Mouse (Mus musculus) Patski (cell line): ENCODE measurements at regions not wholly inside any gene's neighbourhood (a gene's known extent, or its start where the extent isn't known, plus 50 kb on each side); places are given as distances from the start of the nearest gene placed in this dataset.

Experiments
- ATAC-seq: fragments of 100-300 bp; one replicate; pipeline ENCODE4 v1.8.0; 2021
- CTCF ChIA-PET: fragments of 350-600 bp; sonication (Branson Sonifier 250); formaldehyde crosslinking; loops from one replicate; lab custom pipeline; 2022; ENCODE audit warnings: inconsistent platforms; lab: Charles Lee
- POLR2A ChIA-PET: fragments of 350-600 bp; sonication (Branson Sonifier 250); formaldehyde crosslinking; loops from one replicate; lab custom pipeline; 2022; ENCODE audit warnings: antibody characterized with exemption, inconsistent platforms; lab: Charles Lee
- DNase-seq: peaks from one replicate; pipeline ENCODE4 v3.0.0-alpha.2; 2011; ENCODE audit warnings: low read depth, low spot score
- H3K27me3 ChIP-seq: fragments of 371-371 bp; one replicate; pipeline ENCODE4 v1.5.1; 2021
- CTCF ChIP-seq: fragments of 100-300 bp; IDR thresholded peaks from one replicate; pipeline ENCODE4 v1.5.1; 2021
- in situ Hi-C: fragments of 300-500 bp; cut with MboI; formaldehyde crosslinking; loops from 3 replicates; pipeline ENCODE4 v1.11.1; 2018; ENCODE audit warnings: low pct_unique_long_range_greater_than_20kb, mixed read lengths

DNA sequence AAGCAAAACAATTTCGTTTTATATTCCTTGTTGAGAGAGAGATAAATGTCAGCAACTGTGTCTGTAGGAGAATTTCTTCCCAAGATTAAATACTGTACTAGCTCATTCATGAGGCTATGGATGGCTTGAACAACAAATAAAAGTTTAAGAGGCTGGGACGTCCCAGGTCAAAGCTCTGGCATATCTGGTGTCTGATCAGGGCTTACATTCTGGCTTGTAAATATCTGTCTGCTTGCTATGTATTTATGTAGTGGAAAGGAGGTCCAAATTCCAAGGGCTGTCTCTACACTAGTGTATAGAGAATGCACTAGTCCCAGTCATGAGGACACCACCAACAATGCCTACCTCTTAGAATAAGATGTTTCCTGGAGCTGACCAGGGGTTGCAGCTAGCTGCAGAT is 332.4 kb downstream of the Pdgfc start:
- in situ Hi-C loops, result loop anchor here (5.0 kb wide), 1 partner anchor 331 kb away; the partner anchor contains the start of gene Pdgfc
- H3K27me3 ChIP-seq, result no peaks in the 10 kb centered on the region
- POLR2A ChIA-PET, result no interaction called here
- TF ChIP-seq CTCF, result no peak
- CTCF ChIA-PET, result interaction anchor here (0.7 to 2.4 kb wide), 11 partner anchors 9 to 38 kb away, joined by 3 to 9 read pairs (median 3); no protein-coding TSS in a partner anchor
- ATAC-seq (no peak), DNase-seq (no peak)

DNA sequence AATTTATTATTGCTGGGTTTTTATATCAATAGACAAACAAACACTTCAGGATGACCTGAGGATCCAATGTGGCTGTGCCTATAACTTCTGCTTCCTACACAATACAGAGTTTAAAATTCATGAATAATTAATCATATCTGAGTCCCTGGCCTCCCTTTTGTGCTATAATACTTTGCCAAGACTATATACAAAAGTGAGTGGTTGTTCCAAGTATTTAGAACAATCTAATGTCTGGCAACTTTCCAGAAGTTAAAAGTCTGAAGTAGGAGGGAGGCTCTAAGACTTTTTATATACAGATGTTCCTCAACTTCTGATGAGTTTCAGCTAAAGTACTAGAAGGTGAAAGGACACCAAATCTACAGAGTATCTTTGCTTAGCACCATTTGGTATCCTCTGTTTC is 333.5 kb downstream of the Pdgfc start:
- ChIA-PET CTCF (interaction anchor here (1.1 to 2.4 kb wide), 3 partner anchors 10 to 31 kb away, joined by 3 to 9 read pairs (median 8); no protein-coding TSS in a partner anchor), POLR2A (no interaction called here)
- DNase-seq (no peak), ATAC-seq (no peak)
- in situ Hi-C loops, result loop anchor here (5.0 kb wide), 1 partner anchor 332 kb away; the partner anchor contains the start of gene Pdgfc
- H3K27me3 ChIP-seq, result no peaks in the 10 kb centered on the region
- no peak for TF ChIP-seq CTCF

DNA sequence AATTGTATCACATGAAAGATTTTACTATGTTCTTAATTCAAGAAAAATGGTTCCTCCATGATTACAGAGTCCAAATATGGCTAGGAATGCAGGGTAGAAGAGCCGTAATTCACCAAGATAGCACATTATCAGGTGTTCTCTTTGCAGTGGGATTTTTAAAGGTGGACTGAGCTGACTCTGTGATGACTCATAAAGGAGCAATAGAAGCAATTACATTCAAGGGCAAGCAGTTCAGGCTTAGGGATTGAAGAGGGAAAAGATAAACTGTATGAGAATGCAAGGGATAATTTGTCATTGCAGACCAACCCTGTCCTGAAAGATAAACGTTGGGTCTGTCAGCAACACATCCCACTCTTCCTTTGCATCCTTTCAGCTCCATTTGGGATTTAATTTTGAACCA is 339.8 kb downstream of the Pdgfc start:
- no peak for ATAC-seq
- CTCF ChIA-PET, result interaction anchor here (1.4 kb wide), 1 partner anchor 10 kb away, joined by 5 read pairs; no protein-coding TSS in a partner anchor
- POLR2A ChIA-PET, result no interaction called here
- in situ Hi-C loops, result no loop called here
- no peaks in the 10 kb centered on the region for H3K27me3 ChIP-seq
- no peak for DNase-seq
- TF ChIP-seq CTCF, result no peak

DNA sequence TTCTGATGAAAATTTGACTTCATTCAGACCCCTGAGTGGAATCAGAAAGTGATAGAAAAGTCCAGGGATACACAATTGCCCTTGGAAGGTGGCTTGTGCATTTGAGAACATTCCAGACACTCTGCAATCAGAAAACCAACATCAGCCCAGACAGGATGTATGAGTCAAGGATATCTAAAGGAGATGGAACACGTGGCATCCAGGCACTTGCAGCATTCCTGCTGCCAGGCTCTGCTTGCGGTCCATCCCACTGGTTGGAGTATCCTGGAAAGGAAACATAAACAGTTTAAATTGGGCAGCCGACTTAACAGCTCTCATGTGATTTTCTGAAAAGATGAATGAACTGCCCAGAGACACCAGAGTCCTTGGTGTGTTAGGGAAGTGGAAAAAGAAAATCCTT is 341.2 kb downstream of the Pdgfc start:
- peak; percentile 96 for ATAC-seq
- in situ Hi-C loops, result no loop called here

DNA sequence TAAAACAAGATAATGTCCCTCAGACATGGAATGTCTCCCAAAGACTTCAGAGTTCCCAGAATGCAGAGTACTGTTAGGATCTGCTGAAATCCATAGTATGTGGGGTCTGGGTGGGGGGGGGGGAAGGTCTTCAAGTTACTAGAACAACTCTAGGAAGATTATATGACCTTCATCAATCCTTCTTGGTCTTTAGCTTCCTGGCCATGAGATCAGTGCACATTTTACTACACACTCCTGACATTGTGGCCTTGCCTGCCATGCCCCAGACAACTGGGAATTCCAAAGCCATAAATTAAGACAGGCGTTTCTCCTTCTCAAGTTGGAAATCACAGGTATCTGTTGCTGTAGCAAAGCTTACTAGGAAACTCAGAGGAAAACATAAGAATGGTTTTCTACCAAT is 343.1 kb downstream of the Pdgfc start:
- no peaks in the 10 kb centered on the region for H3K27me3 ChIP-seq
- DNase-seq (no peak), ATAC-seq (no peak)
- in situ Hi-C loops, result no loop called here
- POLR2A ChIA-PET, result no interaction called here
- TF ChIP-seq CTCF, result no peak
- CTCF ChIA-PET, result interaction anchor here (2.7 kb wide), 1 partner anchor 11 kb away, joined by 8 read pairs; no protein-coding TSS in a partner anchor

More for the DNA sequence above, 341.2 kb downstream of the Pdgfc start:
- peak; percentile 88 for DNase-seq
- no peaks in the 10 kb centered on the region for H3K27me3 ChIP-seq
- ChIA-PET CTCF (no interaction called here), POLR2A (no interaction called here)
- no peak for TF ChIP-seq CTCF

DNA sequence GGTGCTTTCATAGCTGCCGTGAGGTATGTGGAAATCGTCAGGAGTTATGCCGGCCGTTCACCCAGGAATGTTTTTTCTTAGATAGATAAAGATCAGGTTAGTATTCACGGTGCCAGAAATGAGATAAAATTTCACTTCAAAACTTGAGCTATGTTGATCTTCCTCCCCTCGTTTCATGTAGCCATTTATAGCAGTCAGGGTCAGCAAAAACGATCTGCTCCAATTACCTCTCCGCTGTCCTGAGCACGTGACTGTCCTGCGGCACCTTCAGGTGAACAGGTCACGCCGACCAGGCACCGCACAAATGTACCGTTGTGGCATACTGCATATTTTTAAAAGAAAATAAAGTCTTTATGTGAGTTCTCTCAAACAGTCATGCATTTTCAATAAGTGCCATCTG is 350.7 kb downstream of the Pdgfc start:
- CTCF ChIA-PET, result interaction anchor here (1.0 kb wide), 1 partner anchor 10 kb away, joined by 3 read pairs; no protein-coding TSS in a partner anchor
- no peak for TF ChIP-seq CTCF
- DNase-seq (no peak), ATAC-seq (no peak)
- no peaks in the 10 kb centered on the region for H3K27me3 ChIP-seq
- POLR2A ChIA-PET, result interaction anchor here (0.6 to 0.7 kb wide), 2 partner anchors 10 to 13 kb away, joined by 3 to 4 read pairs; no protein-coding TSS in a partner anchor
- in situ Hi-C loops, result no loop called here

DNA sequence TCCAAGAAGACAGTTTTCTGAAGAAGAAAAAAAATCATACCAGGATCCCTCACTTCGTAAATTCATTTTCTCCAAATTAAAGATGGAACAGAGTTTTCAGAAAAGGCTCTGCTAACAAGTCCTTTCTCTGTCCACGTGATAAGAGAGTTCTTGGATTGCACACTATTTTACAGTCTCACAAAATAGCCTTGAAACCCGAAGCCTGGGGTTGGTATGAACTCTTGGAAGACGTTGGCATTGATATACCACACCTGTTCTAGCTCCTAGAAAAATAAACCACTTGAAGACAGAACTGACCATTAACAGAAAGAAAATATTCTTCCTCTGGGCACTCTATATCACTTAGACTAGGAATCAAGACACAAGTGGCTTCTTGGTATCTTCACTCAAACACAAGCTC is 351.4 kb downstream of the Pdgfc start:
- POLR2A ChIA-PET, result no interaction called here
- no peak for TF ChIP-seq CTCF
- in situ Hi-C loops, result no loop called here
- no peaks in the 10 kb centered on the region for H3K27me3 ChIP-seq
- DNase-seq (no peak), ATAC-seq (no peak)
- CTCF ChIA-PET, result interaction anchor here (1.3 kb wide), 1 partner anchor 19 kb away, joined by 3 read pairs; no protein-coding TSS in a partner anchor

DNA sequence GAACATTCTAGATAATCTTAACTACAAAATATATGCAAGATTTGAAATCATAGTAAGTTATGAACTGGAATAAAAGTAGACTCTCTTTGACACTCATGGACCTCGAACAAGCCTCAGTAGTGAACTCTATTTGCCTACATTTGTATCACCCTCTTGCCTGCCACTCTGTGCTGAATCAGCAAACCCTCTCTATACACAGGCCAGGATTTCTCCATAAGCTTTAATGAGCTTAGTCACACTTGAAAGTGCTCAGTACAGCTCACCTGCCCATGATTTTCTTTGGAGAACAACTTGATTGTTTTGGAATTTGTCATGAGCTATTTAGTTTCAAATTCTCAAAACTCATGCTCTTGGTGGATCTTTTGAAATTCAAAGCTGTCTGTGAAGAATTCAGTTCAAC is 361.0 kb downstream of the Pdgfc start:
- ChIA-PET POLR2A (interaction anchor here (1.1 kb wide), 1 partner anchor 11 kb away, joined by 3 read pairs; no protein-coding TSS in a partner anchor), CTCF (interaction anchor here (0.6 to 1.4 kb wide), 4 partner anchors 10 to 18 kb away, joined by 3 read pairs; no protein-coding TSS in a partner anchor)
- in situ Hi-C loops, result no loop called here

DNA sequence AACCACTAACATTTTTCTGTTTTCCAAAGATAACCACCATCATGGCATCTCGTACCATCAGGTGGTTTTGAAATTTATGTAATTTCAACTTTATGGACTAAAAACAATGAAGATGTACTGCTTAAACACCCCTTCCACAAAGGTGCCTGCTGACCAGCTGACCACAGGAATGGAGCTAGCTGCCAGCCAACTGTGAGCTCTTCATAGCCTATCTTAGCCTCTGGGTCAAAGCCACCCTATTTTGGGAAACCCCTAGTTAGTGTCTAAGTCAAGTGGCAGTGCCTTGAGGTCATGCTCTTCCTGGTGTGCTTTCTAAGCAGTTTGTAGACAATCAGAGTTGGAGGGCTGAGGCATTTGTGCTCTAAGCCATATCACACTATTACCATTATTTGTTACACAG is 364.8 kb downstream of the Pdgfc start:
- peak; percentile 89 for ATAC-seq
- POLR2A ChIA-PET, result no interaction called here
- in situ Hi-C loops, result no loop called here
- no peak for TF ChIP-seq CTCF
- DNase-seq, result peak; percentile 71
- H3K27me3 ChIP-seq, result no peaks in the 10 kb centered on the region
- CTCF ChIA-PET, result interaction anchor here (1.1 kb wide), 1 partner anchor 32 kb away, joined by 3 read pairs; no protein-coding TSS in a partner anchor

More for the DNA sequence above, 361.0 kb downstream of the Pdgfc start:
- peaks cover 4% of the 10 kb centered on the region for H3K27me3 ChIP-seq
- DNase-seq (no peak), ATAC-seq (peak; percentile 63)
- no peak for TF ChIP-seq CTCF

DNA sequence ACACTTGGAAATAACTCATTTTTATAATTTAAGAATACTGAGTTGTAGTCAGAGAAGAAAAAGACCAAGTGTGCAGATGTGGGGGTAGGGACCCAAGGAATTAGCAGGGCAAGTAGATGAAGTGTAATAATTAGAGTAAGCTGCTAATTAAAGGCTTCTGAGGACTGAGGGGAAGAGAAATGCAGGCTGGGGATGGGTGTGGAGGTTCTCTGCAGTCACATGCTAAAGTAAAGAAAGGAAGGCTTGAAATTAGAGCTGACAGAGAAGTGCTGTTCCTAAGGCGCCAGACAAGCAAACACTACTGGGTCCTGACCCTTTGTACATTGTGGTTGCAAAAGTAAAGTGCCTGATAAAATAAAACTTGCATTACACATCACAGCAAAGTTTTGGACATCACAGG is 372.7 kb downstream of the Pdgfc start:
- no peak for DNase-seq
- POLR2A ChIA-PET, result interaction anchor here (0.6 kb wide), 1 partner anchor 57 kb away, joined by 3 read pairs; no protein-coding TSS in a partner anchor
- peaks cover 5% of the 10 kb centered on the region for H3K27me3 ChIP-seq
- CTCF ChIA-PET, result no interaction called here
- ATAC-seq, result no peak
- in situ Hi-C loops, result no loop called here
- TF ChIP-seq CTCF, result no peak

DNA sequence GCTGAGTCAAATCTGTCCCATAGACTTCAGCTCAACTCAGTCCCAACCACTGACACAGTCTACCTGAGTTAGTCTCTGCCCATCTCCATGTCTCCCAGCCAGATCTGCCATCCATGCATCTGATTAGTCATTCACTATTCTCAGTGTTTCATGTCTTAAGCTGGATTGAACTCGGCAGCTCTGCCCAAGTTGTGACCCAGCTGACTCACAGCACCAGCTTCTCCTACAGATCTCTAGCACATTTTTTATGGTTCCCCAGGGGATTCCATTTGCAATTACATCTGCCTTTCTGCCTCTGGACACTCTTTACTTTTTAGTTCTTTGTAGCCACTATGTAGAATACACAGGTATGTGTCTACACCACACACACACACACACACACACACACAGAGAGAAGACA is 385.7 kb downstream of the Pdgfc start:
- ChIA-PET CTCF (interaction anchor here (1.0 to 2.4 kb wide), 3 partner anchors 10 to 44 kb away, joined by 3 to 7 read pairs (median 3); no protein-coding TSS in a partner anchor), POLR2A (no interaction called here)
- H3K27me3 ChIP-seq, result peaks cover 14% of the 10 kb centered on the region
- in situ Hi-C loops, result no loop called here
- DNase-seq (peak; percentile 25), ATAC-seq (peak; percentile 84)
- no peak for TF ChIP-seq CTCF
